Mouse (Mus musculus): ENCODE results near the gene Ap3b1.

- no peak for TF ChIP-seq POLR2A (IDR thresholded peaks at IDR 0.05; ENCODE audit: insufficient read length, low read depth)
- TF ChIP-seq CEBPB (IDR thresholded peaks at IDR 0.05; ENCODE audit: insufficient read depth, poor library complexity, severe bottlenecking), result no peak
- no peak for TF ChIP-seq E2F4 (IDR thresholded peaks at IDR 0.05; ENCODE audit: insufficient read depth)
Observed at GRCm38 (mm10) chr13:94468551-94468950, 109.8 kb downstream of the Ap3b1 start.

All from myocyte (in vitro differentiated cells).